Mouse (Mus musculus): ENCODE measurements around the gene Phf11b. TPM values are rescaled to one million over a fixed set of nuclear protein-coding genes. Genes with fewer than 3 reads are reported as not detected.
"Not testable (repeated sequence)": the region's sequence is repeated elsewhere in the genome, so short reads cannot be mapped to it uniquely, and the experiment has no call there.

Phf11b gene
- polyA plus RNA-seq, 1 experiment from 2014 or later: not detected

- not testable (repeated sequence) for H3K4me2 ChIP-seq (ENCODE audit: low read depth, low read length); H3K4me3 ChIP-seq (ENCODE audit: low read depth, low read length); H3K9ac ChIP-seq (replicated peaks; ENCODE audit: low read depth, low read length); H3K27ac ChIP-seq (ENCODE audit: low read depth, low read length); H3K9me3 ChIP-seq (ENCODE audit: control insufficient read depth, low read length); H3K4me1 ChIP-seq (ENCODE audit: control insufficient read depth, insufficient read depth, low read length); H3K27me3 ChIP-seq (ENCODE audit: control insufficient read depth, insufficient read depth, low read length); ATAC-seq (ENCODE audit: low read depth); H3K36me3 ChIP-seq (ENCODE audit: control insufficient read depth, insufficient read depth, low read length)
- WGBS: 83% methylated on average over 6 of the region's 6 CpGs
Observed at GRCm38 (mm10) chr14:59319970-59320369, 21.2 kb downstream of the Phf11b start.

DNA sequence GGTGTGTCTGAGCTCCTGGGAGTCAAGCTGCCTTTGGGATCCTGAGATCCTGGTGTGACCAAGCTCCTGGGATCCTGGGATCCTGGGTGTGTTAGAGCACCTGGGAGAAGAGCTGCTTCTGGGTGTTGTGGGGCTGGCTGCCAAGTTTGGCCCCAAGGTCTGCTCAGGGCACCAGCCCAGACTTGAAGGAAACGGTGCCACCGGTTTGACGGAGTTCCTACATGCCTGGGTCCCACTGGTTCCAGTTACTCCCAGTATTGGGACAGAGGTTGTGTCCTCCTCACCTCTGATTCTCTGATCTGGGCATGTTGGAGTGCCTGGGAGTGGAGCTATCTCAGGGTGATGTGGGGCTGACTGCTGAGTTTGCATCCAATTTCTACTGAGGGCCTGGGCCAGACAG is 22.1 kb downstream of the Phf11b start:
- not testable (repeated sequence) for H3K36me3 ChIP-seq (ENCODE audit: control insufficient read depth, insufficient read depth, low read length); H3K27me3 ChIP-seq (ENCODE audit: control insufficient read depth, insufficient read depth, low read length); H3K4me2 ChIP-seq (ENCODE audit: low read depth, low read length); H3K9me3 ChIP-seq (ENCODE audit: control insufficient read depth, low read length); H3K4me3 ChIP-seq (ENCODE audit: low read depth, low read length); H3K9ac ChIP-seq (replicated peaks; ENCODE audit: low read depth, low read length); ATAC-seq (ENCODE audit: low read depth); H3K4me1 ChIP-seq (ENCODE audit: control insufficient read depth, insufficient read depth, low read length); H3K27ac ChIP-seq (ENCODE audit: low read depth, low read length)
- WGBS: 79% methylated on average over 3 of the region's 3 CpGs

DNA sequence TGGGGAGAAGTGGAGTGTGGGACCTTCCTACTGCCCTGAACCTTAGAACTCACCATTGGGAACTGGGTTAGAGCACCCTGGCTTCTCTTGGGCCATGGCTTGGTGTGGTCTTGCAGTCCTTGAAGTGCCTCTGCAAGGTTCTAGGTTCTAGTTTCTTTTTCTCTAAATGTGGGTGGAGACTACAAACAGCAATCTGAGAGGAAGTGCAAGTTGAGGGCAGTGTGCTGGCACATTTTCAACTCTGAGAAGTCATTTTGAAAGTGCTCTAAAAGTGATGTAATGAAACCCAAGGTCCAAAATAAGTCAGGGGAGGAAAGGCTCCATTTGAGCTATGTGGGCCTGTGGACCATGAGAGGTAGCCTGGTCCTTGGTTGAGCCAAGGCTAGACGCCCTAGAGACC is 43.8 kb downstream of the Phf11b start, which contains the start of gene Phf11a:
TSS of gene Phf11a (minus strand) at position 132 of the 400 bp plus-strand sequence.
- not testable (repeated sequence) for H3K27ac ChIP-seq (ENCODE audit: low read depth, low read length); H3K36me3 ChIP-seq (ENCODE audit: control insufficient read depth, insufficient read depth, low read length); H3K4me2 ChIP-seq (ENCODE audit: low read depth, low read length); H3K9ac ChIP-seq (replicated peaks; ENCODE audit: low read depth, low read length); H3K27me3 ChIP-seq (ENCODE audit: control insufficient read depth, insufficient read depth, low read length); ATAC-seq (ENCODE audit: low read depth); H3K4me3 ChIP-seq (ENCODE audit: low read depth, low read length); H3K9me3 ChIP-seq (ENCODE audit: control insufficient read depth, low read length); H3K4me1 ChIP-seq (ENCODE audit: control insufficient read depth, insufficient read depth, low read length)
- 58% methylated on average over 1 of the region's 1 CpGs for WGBS

DNA sequence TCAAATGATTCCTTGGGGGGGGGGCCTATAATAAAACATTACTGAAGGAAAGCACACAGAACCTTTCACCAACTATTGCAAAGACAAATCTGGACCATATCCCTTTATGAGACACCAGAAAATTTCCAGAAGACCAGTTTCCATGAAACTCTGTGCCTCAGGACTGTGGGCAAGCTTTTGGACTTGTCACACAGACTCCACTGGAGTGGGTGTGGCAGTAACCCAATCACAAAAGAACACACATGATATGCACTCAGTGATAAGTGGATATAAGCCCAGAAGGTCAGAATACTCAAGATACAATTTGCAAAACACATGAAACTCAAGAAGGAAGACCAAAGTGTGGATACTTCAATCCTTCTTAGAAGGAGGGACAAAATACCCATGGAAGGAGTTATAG is 49.4 kb downstream of the Phf11b start:
- ATAC-seq (ENCODE audit: low read depth); H3K36me3 ChIP-seq (ENCODE audit: control insufficient read depth, insufficient read depth, low read length); H3K4me1 ChIP-seq (ENCODE audit: control insufficient read depth, insufficient read depth, low read length); H3K4me3 ChIP-seq (ENCODE audit: low read depth, low read length); H3K27me3 ChIP-seq (ENCODE audit: control insufficient read depth, insufficient read depth, low read length); H3K4me2 ChIP-seq (ENCODE audit: low read depth, low read length); H3K27ac ChIP-seq (ENCODE audit: low read depth, low read length); H3K9ac ChIP-seq (replicated peaks; ENCODE audit: low read depth, low read length); H3K9me3 ChIP-seq (ENCODE audit: control insufficient read depth, low read length): not testable (repeated sequence)

GRCm38 (mm10) chr14:59274961-59275360 is 66.2 kb downstream of the Phf11b start:
- not testable (repeated sequence) for H3K4me2 ChIP-seq (ENCODE audit: low read depth, low read length); ATAC-seq (ENCODE audit: low read depth); H3K4me1 ChIP-seq (ENCODE audit: control insufficient read depth, insufficient read depth, low read length); H3K27ac ChIP-seq (ENCODE audit: low read depth, low read length); H3K9ac ChIP-seq (replicated peaks; ENCODE audit: low read depth, low read length); H3K9me3 ChIP-seq (ENCODE audit: control insufficient read depth, low read length); H3K4me3 ChIP-seq (ENCODE audit: low read depth, low read length); H3K27me3 ChIP-seq (ENCODE audit: control insufficient read depth, insufficient read depth, low read length); H3K36me3 ChIP-seq (ENCODE audit: control insufficient read depth, insufficient read depth, low read length)
- WGBS: 89% methylated on average over 4 of the region's 4 CpGs

Other genes with a start within 250 kb of the Phf11b start
- not detected in 2 replicates for gene 1700129C05Rik, start 198.5 kb downstream of the Phf11b start, polyA plus RNA-seq (2014; fragmentation: Nextera tagmentation; extraction: Ambion mirVana)
- gene Gm5142, start 162.6 kb downstream of the Phf11b start, polyA plus RNA-seq (2014; fragmentation: Nextera tagmentation; extraction: Ambion mirVana): not detected in 2 replicates
- gene Rcbtb1, start 140.1 kb downstream of the Phf11b start, polyA plus RNA-seq (2014; fragmentation: Nextera tagmentation; extraction: Ambion mirVana): 50.1 and 68.7 TPM in 2 replicates
- gene Gm6904, start 81.1 kb downstream of the Phf11b start, polyA plus RNA-seq (2014; fragmentation: Nextera tagmentation; extraction: Ambion mirVana): 0.32 TPM in 1 of 2 replicates, not detected in the other
- gene Phf11a, start 43.8 kb downstream of the Phf11b start, polyA plus RNA-seq (2014; fragmentation: Nextera tagmentation; extraction: Ambion mirVana): not detected in 2 replicates
- 0.13 and 0.36 TPM in 2 replicates for gene Phf11d, start 24.1 kb upstream of the Phf11b start, polyA plus RNA-seq (2014; fragmentation: Nextera tagmentation; extraction: Ambion mirVana)
- gene Phf11c, start 54.0 kb upstream of the Phf11b start, polyA plus RNA-seq (2014; fragmentation: Nextera tagmentation; extraction: Ambion mirVana): 0.28 and 0.31 TPM in 2 replicates
- 6.5 and 8.8 TPM in 2 replicates for gene Setdb2, start 99.5 kb upstream of the Phf11b start, polyA plus RNA-seq (2014; fragmentation: Nextera tagmentation; extraction: Ambion mirVana)
- gene Cab39l, start 99.6 kb upstream of the Phf11b start, polyA plus RNA-seq (2014; fragmentation: Nextera tagmentation; extraction: Ambion mirVana): 20.3 and 23.8 TPM in 2 replicates